Mouse (Mus musculus): ENCODE measurements around the gene Uck2. TPM values are rescaled to one million over a fixed set of nuclear protein-coding genes. Genes with fewer than 3 reads are reported as not detected.
A peak's percentile ranks its signal among the peaks of the same experiment; 100 is the strongest.

The Uck2 gene
- polyA plus RNA-seq, 1 experiment = 107 TPM

GRCm38 (mm10) chr1:167211979-167212614 is 73.0 kb downstream of the Uck2 start:
- TF ChIP-seq POLR2A (IDR thresholded peaks at IDR 0.05; ENCODE audit: control insufficient read depth, extremely low read depth, insufficient read depth, low read length, poor library complexity) (no peak), CTCF (IDR thresholded peaks at IDR 0.05; ENCODE audit: borderline replicate concordance, control insufficient read depth, extremely low read depth, insufficient read depth, low read length, poor library complexity) (no peak)
- Histone ChIP-seq H3K27me3 (ENCODE audit: control insufficient read depth, insufficient read depth, low read length) (no peaks in the 10 kb centered on the region), H3K4me3 (ENCODE audit: control insufficient read depth, insufficient read depth, low read length) (no peak overlapping the region), H3K27ac (ENCODE audit: control insufficient read depth, insufficient read depth, low read length) (no peak overlapping the region), H3K4me1 (replicated peaks; ENCODE audit: control insufficient read depth, insufficient read depth, low read length) (no peaks in the 10 kb centered on the region), H3K36me3 (ENCODE audit: control insufficient read depth, insufficient read depth, low read length) (no peaks in the 10 kb centered on the region)
- peak; percentile 54 for DNase-seq
- WGBS = 29% methylated on average over 7 of the region's 7 CpGs

- WGBS = 90% methylated on average over 4 of the region's 4 CpGs
- no peak overlapping the region for H3K27ac ChIP-seq (ENCODE audit: control insufficient read depth, insufficient read depth, low read length)
- H3K36me3 ChIP-seq (ENCODE audit: control insufficient read depth, insufficient read depth, low read length) = no peaks in the 10 kb centered on the region
- no peak for TF ChIP-seq POLR2A (IDR thresholded peaks at IDR 0.05; ENCODE audit: control insufficient read depth, extremely low read depth, insufficient read depth, low read length, poor library complexity)
- no peak for TF ChIP-seq CTCF (IDR thresholded peaks at IDR 0.05; ENCODE audit: borderline replicate concordance, control insufficient read depth, extremely low read depth, insufficient read depth, low read length, poor library complexity)
- H3K4me1 ChIP-seq (replicated peaks; ENCODE audit: control insufficient read depth, insufficient read depth, low read length) = no peaks in the 10 kb centered on the region
- no peaks in the 10 kb centered on the region for H3K27me3 ChIP-seq (ENCODE audit: control insufficient read depth, insufficient read depth, low read length)
- no peak overlapping the region for H3K4me3 ChIP-seq (ENCODE audit: control insufficient read depth, insufficient read depth, low read length)
- DNase-seq = no peak
Measured at GRCm38 (mm10) chr1:167208816-167209215, 76.3 kb downstream of the Uck2 start.

- no peak overlapping the region for H3K27ac ChIP-seq (ENCODE audit: control insufficient read depth, insufficient read depth, low read length)
- H3K27me3 ChIP-seq (ENCODE audit: control insufficient read depth, insufficient read depth, low read length) = no peaks in the 10 kb centered on the region
- TF ChIP-seq CTCF (IDR thresholded peaks at IDR 0.05; ENCODE audit: borderline replicate concordance, control insufficient read depth, extremely low read depth, insufficient read depth, low read length, poor library complexity) (no peak), POLR2A (IDR thresholded peaks at IDR 0.05; ENCODE audit: control insufficient read depth, extremely low read depth, insufficient read depth, low read length, poor library complexity) (no peak)
- no peak overlapping the region for H3K4me3 ChIP-seq (ENCODE audit: control insufficient read depth, insufficient read depth, low read length)
- no peaks in the 10 kb centered on the region for H3K4me1 ChIP-seq (replicated peaks; ENCODE audit: control insufficient read depth, insufficient read depth, low read length)
- 87% methylated on average over 8 of the region's 8 CpGs for WGBS
- DNase-seq = no peak
- no peaks in the 10 kb centered on the region for H3K36me3 ChIP-seq (ENCODE audit: control insufficient read depth, insufficient read depth, low read length)
Measured at GRCm38 (mm10) chr1:167205177-167205750, 79.9 kb downstream of the Uck2 start.

- no peaks in the 10 kb centered on the region for H3K4me1 ChIP-seq (replicated peaks; ENCODE audit: control insufficient read depth, insufficient read depth, low read length)
- 85% methylated on average over 1 of the region's 1 CpGs for WGBS
- H3K4me3 ChIP-seq (ENCODE audit: control insufficient read depth, insufficient read depth, low read length) = no peak overlapping the region
- H3K27ac ChIP-seq (ENCODE audit: control insufficient read depth, insufficient read depth, low read length) = no peak overlapping the region
- H3K27me3 ChIP-seq (ENCODE audit: control insufficient read depth, insufficient read depth, low read length) = no peaks in the 10 kb centered on the region
- no peak for TF ChIP-seq POLR2A (IDR thresholded peaks at IDR 0.05; ENCODE audit: control insufficient read depth, extremely low read depth, insufficient read depth, low read length, poor library complexity)
- TF ChIP-seq CTCF (IDR thresholded peaks at IDR 0.05; ENCODE audit: borderline replicate concordance, control insufficient read depth, extremely low read depth, insufficient read depth, low read length, poor library complexity) = no peak
- no peak for DNase-seq
- no peaks in the 10 kb centered on the region for H3K36me3 ChIP-seq (ENCODE audit: control insufficient read depth, insufficient read depth, low read length)
Measured at GRCm38 (mm10) chr1:167204421-167204820, 80.7 kb downstream of the Uck2 start.

- no peak for DNase-seq
- Histone ChIP-seq H3K36me3 (ENCODE audit: control insufficient read depth, insufficient read depth, low read length) (no peaks in the 10 kb centered on the region), H3K27ac (ENCODE audit: control insufficient read depth, insufficient read depth, low read length) (no peak overlapping the region), H3K4me3 (ENCODE audit: control insufficient read depth, insufficient read depth, low read length) (no peak overlapping the region), H3K27me3 (ENCODE audit: control insufficient read depth, insufficient read depth, low read length) (no peaks in the 10 kb centered on the region), H3K4me1 (replicated peaks; ENCODE audit: control insufficient read depth, insufficient read depth, low read length) (no peaks in the 10 kb centered on the region)
- TF ChIP-seq CTCF (IDR thresholded peaks at IDR 0.05; ENCODE audit: borderline replicate concordance, control insufficient read depth, extremely low read depth, insufficient read depth, low read length, poor library complexity) (no peak), POLR2A (IDR thresholded peaks at IDR 0.05; ENCODE audit: control insufficient read depth, extremely low read depth, insufficient read depth, low read length, poor library complexity) (no peak)
- WGBS = 75% methylated on average over 8 of the region's 8 CpGs
Measured at GRCm38 (mm10) chr1:167194766-167195165, 90.4 kb downstream of the Uck2 start.

- WGBS = 42% methylated on average over 5 of the region's 5 CpGs
- Histone ChIP-seq H3K4me3 (ENCODE audit: control insufficient read depth, insufficient read depth, low read length) (no peak overlapping the region), H3K36me3 (ENCODE audit: control insufficient read depth, insufficient read depth, low read length) (no peaks in the 10 kb centered on the region), H3K27ac (ENCODE audit: control insufficient read depth, insufficient read depth, low read length) (no peak overlapping the region), H3K27me3 (ENCODE audit: control insufficient read depth, insufficient read depth, low read length) (no peaks in the 10 kb centered on the region), H3K4me1 (replicated peaks; ENCODE audit: control insufficient read depth, insufficient read depth, low read length) (no peaks in the 10 kb centered on the region)
- no peak for TF ChIP-seq CTCF (IDR thresholded peaks at IDR 0.05; ENCODE audit: borderline replicate concordance, control insufficient read depth, extremely low read depth, insufficient read depth, low read length, poor library complexity)
- TF ChIP-seq POLR2A (IDR thresholded peaks at IDR 0.05; ENCODE audit: control insufficient read depth, extremely low read depth, insufficient read depth, low read length, poor library complexity) = no peak
- no peak for DNase-seq
Measured at GRCm38 (mm10) chr1:167187791-167188190, 97.3 kb downstream of the Uck2 start.
